Mouse (Mus musculus) MEL (cell line): Measurements from ENCODE around the gene Eapp.

Experiments used
- MAX ChIP-seq: IDR thresholded peaks from 2 replicates; pipeline ENCODE4 v1.6.1; 2011; ENCODE audit warnings: low read length, improper control_type of control experiment
- MEF2A ChIP-seq: IDR thresholded peaks from 2 replicates; pipeline ENCODE4 v1.6.1; 2014; ENCODE audit warnings: low read depth, mild to moderate bottlenecking, inconsistent platforms, low read length, improper control_type of control experiment; ENCODE audit not compliant: poor library complexity, insufficient replicate concordance, severe bottlenecking; ENCODE audit errors: extremely low read depth

GRCm38 (mm10) chr12:54641374-54641773, 54.3 kb downstream of the Eapp start:
- TF ChIP-seq MEF2A (no peak), MAX (no peak)
